Mouse (Mus musculus): ENCODE measurements at regions not wholly inside any gene's neighbourhood (a gene's known extent, or its start where the extent isn't known, plus 50 kb on each side); places are given as distances from the start of the nearest gene placed in this dataset.
A peak's percentile ranks its signal among the peaks of the same experiment; 100 is the strongest.
"Not testable (repeated sequence)": the region's sequence is repeated elsewhere in the genome, so short reads cannot be mapped to it uniquely, and the experiment has no call there.

DNA sequence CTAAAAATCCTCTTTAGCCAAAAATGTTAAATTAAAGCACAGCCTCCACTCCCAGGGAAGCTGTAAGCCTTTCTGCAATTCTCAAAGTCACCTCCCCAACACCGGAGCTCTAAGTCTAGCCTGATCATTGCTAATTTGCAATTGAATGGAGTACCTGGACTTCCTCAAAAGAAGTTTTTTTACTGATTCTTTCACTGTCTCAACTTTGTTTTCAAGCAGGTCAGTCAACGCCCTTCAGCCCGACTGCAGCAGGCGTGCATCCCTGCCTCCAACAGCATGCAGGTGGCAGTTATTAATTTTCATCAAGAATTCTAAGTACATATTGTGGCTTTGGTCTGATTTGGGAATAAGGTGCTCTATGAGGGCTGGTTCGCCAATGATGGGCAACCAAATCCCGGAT is 589.0 kb upstream of the Cadm2 start:
- DNase-seq, result not testable (repeated sequence)

GRCm38 (mm10) chr16:68204908-68205307 is 584.2 kb upstream of the Cadm2 start:
- not testable (repeated sequence) for DNase-seq

DNA sequence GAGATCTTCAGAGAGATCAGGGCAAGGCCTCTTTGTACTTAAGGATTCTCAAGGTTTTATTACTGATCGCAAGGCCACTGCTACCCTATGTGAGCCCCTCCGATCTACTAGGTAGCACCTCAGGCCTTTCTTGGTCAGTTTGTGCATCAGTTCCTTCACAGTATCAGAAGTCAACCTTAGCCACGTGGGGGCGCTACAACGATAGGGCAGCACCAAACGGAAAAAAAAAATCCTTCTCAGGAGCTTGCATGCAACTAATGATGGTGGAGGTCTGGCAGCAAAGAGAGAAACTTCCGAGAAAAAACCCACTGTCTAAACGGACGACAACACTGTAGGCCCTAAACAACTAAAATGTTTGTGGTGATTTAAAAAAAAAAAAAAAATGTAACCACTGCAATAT is 543.9 kb upstream of the Cadm2 start:
- peak; percentile 4 for DNase-seq

GRCm38 (mm10) chr16:68153541-68153940 is 532.8 kb upstream of the Cadm2 start:
- peak; percentile 64 for DNase-seq

All from retina, postnatal 1 day (tissue).